Mouse (Mus musculus) heart, adult 18-20 months (tissue): ENCODE data around the gene Rab20. TPM values are rescaled to one million over a fixed set of nuclear protein-coding genes. Genes with fewer than 3 reads are reported as not detected.

ENCODE experiments used
- DNase-seq, 2 experiments: peaks; one replicate each; pipeline ENCODE4 v3.0.0; 2021 to 2022; ENCODE audit warnings: mixed read lengths in 1 of 2
- total RNA-seq, 2 experiments: library from RNA; stranded (reverse); gene quantifications; 2 replicates each; pipeline ENCODE4 v1.2.3; 2021

The Rab20 gene
- total RNA-seq, 2 experiments from 2014 or later, result 17.4 to 20.5 TPM

DNA sequence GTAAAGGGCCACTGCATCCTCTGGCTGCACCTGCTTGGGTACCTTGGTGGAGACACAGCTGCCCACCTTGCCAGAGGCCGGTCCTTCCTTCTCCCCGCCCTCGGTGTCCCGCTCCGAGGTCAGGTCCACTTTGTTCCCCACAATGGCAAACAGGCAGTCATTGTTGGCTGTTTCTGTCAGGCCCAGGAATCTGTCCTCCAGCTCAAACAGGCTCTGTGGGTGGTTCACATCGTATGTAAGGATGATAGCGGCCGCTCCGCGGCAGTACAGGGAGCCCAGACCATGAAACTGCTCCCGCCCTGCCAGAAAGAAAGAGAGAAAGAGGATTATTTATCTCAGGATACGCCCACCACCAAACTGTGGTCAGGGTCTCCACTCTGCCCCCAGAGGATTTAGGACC is 24.3 kb downstream of the Rab20 start:
- no peak for DNase-seq

- DNase-seq, result no peak
These were observed 25.5 kb downstream of the Rab20 start for GRCm38 (mm10) chr8:11452974-11453373.

DNA sequence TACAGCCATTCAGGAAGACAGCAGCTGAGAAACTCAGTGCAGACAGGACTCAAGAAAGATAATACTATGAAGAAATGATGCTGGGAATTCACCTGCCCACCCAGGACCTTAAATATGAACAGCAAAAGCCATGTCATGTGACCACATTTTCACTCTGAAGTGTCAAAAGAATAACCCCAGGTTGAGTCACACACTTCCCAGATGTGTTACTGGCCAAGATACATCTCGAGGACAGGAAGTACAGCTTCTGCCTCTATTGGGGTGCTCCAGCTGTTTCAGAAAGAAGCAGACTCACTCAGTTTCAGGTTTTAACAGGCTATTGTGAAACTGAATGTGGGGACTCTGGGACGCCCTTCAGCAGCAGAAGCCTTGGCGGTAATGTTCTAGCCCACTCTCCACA is 26.0 kb downstream of the Rab20 start:
- DNase-seq, result no peak

- no peak for DNase-seq
These were observed 26.4 kb downstream of the Rab20 start for GRCm38 (mm10) chr8:11452152-11452551.

GRCm38 (mm10) chr8:11450184-11451113 is 28.1 kb downstream of the Rab20 start:
- peak; percentile 53 to 54 for DNase-seq

DNA sequence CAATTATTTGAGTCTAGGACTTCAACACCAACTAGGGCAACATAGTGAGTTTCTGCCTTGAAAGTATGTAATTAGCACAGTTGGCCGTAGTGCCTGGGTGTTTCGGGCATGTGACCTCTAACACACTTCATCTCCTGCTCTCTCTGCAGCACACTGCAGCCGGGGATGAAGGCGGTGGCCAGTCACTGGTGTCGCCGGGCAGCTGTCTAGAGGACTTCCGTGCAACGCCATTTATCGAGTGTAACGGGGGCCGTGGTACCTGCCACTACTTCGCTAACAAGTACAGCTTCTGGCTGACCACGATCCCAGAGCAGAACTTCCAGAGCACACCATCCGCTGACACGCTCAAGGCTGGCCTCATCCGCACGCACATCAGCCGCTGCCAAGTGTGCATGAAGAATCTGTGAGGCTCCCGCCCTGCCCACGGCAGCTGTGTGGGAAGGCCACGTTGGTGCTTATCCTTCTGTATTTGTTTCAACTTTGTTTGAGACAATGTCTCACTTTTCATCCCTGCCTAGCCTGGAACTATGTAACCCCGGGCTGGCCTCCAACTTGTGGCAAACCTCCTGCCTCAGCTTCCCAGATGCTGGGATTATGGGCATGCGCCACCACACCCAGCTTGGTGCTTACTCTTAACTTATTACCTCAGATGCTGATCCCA is 30.5 kb downstream of the Rab20 start:
- DNase-seq, result no peak

- no peak for DNase-seq
These were observed 32.7 kb downstream of the Rab20 start for GRCm38 (mm10) chr8:11445790-11446189.

- no peak for DNase-seq
These were observed 34.3 kb downstream of the Rab20 start for GRCm38 (mm10) chr8:11444216-11444615.

DNA sequence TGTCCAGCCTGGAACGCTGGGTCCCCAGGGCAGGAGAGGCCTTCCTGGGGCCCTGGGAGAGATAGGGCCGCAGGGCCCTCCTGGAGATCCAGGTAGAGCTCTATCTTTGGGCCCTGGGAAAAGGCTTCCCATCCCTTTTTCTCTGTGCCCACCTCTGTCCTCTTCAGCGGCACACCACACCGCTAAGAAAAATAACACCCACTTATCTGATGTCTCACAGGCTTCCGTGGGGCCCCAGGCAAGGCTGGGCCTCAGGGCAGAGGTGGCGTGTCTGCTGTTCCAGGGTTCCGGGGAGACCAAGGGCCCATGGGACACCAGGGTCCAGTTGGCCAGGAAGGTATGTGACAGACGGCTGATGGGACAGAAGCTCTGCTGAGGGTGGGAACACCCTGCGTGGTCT is 34.9 kb downstream of the Rab20 start:
- DNase-seq, result no peak

GRCm38 (mm10) chr8:11441291-11441690 is 37.2 kb downstream of the Rab20 start:
- DNase-seq, result peak in 1 of 2 experiments; percentile 37

GRCm38 (mm10) chr8:11437862-11438261 is 40.6 kb downstream of the Rab20 start:
- DNase-seq, result no peak

- DNase-seq, result no peak
These were observed 47.8 kb downstream of the Rab20 start for GRCm38 (mm10) chr8:11430688-11431087.

GRCm38 (mm10) chr8:11423091-11423490 is 55.4 kb downstream of the Rab20 start:
- no peak for DNase-seq

- DNase-seq, result no peak
These were observed 56.5 kb downstream of the Rab20 start for GRCm38 (mm10) chr8:11421968-11422367.

- peak; percentile 53 to 79 for DNase-seq
These were observed 57.4 kb downstream of the Rab20 start for GRCm38 (mm10) chr8:11421105-11421504.

- peak; percentile 59 to 80 for DNase-seq
These were observed 58.9 kb downstream of the Rab20 start for GRCm38 (mm10) chr8:11419645-11420044.

DNA sequence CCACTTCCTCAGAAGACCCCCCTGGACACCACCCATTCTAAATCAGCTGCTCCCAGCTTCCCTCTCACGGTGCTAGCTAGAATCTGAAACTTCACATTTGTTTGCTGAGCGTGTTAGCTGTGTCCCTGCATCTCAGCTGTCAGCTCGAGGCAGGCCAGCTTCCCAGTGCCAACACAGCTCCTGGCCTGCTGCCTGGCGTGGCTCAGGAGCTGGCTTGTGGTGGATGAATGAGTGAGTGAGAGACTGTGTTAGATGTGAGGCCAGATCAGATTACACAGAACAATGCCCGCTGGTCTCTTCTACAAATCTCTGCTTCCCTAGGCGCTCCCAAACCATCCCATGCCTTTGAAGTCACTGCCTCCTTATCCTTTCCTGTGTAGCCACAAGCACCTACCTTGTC is 59.3 kb downstream of the Rab20 start:
- peak; percentile 62 to 76 for DNase-seq

DNA sequence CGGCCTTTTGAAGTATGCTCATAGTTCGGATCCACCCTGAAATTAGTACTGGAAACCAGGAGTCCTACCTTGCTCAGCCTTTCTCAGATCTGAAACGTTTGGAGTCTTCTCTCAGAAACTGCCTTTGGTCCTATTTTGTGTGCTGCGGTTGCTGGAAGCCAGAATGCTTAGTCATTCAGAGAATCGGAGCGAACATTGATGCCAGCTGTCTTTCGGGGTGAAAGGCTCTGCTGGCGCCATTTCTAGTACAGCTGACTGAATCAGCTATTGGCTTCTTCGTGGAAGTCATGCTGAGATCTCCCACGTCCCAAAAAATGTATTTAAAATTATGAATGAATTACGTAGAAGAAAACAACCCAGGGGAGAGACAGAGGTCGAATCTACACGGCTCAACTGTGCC is 60.7 kb downstream of the Rab20 start:
- DNase-seq, result peak; percentile 57 to 73

- DNase-seq, result no peak
These were observed 63.4 kb downstream of the Rab20 start for GRCm38 (mm10) chr8:11415089-11415488.

- no peak for DNase-seq
These were observed 64.2 kb downstream of the Rab20 start for GRCm38 (mm10) chr8:11414304-11414703.

DNA sequence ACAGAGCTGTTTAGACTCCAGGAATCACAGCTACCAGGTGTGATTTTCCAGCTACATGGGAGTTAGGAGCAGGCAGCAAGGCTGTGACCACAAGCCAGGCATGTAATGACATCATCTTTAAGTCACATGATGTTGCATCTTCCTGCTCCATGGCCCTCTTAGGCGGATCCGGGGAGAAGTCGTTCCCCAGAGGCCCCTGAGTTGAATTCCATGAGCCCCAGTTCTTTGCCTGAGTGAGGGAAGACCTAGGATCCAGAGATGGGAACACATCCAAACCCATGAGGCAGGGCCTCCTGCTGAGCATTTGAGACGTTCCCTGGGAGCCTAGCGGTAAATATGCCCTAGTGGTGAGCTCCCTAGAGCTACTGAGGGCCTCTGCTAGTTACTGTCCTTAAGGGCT is 66.1 kb downstream of the Rab20 start:
- DNase-seq, result peak; percentile 40 to 56

GRCm38 (mm10) chr8:11411504-11412124 is 66.9 kb downstream of the Rab20 start:
- DNase-seq, result peak; percentile 71 to 87
